27 mouse cellular contexts compared by ENCODE assay signal in the genomic region with DNA sequence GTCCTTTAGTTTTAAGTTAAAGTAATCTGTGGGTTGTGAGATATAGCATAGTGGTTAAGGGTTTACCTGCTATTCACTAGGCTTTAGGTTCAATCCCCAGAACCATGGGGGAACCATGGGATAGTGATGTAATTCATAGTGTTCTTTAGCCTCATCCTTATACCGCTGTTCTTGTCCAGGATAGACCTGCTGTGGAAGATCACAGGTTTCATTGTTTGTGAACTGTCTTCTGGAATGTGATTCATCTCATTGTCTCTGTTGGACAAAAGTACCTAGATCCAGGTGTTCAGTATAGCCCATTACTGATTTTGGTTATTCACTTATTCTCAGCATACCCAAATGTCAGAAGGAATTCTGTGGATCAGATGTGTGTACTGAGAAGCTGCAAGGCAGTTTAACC. TPM values are rescaled to one million over a fixed set of nuclear protein-coding genes. Genes with fewer than 3 reads are reported as not detected.
"Had no signal": no experiment of that assay in that cellular context is flagged by ENCODE, and none has a peak within 500 bp of the region (broad histone marks: within the 10 kb centered on the region; RNA-seq: fewer than 3 reads in every experiment).

No protein-coding gene starts in this region.

- H3K4me3 ChIP-seq: lung, embryonic 15.5 days; midbrain, embryonic 13.5 days; midbrain, embryonic 15.5 days; myocyte; neural tube, embryonic 12.5 days; neural tube, embryonic 15.5 days had no signal

- DNase-seq: liver, postnatal 0 days; lung, adult 2 months; lung, postnatal 14 days; lung, postnatal 36 days; retina, postnatal 1 day; right cerebral cortex, adult 18-20 months; right cerebral cortex, postnatal 25 days; right cerebral cortex, postnatal 4 days; spleen, adult 18-20 months; thymus, adult 18-20 months; thymus, postnatal 14 days; thymus, postnatal 36 days had no signal

- ATAC-seq: liver, postnatal 0 days; lung, postnatal 0 days; midbrain, embryonic 13.5 days; midbrain, embryonic 15.5 days had no signal

- H3K27ac ChIP-seq: lung, embryonic 15.5 days; macrophage; neural tube, embryonic 12.5 days had no signal

- H3K9me3 ChIP-seq: lung, embryonic 15.5 days; megakaryocyte, embryonic 14.5 days; midbrain, embryonic 13.5 days; midbrain, embryonic 15.5 days; neural tube, embryonic 12.5 days; neural tube, embryonic 15.5 days had no signal

- H3K9ac ChIP-seq: liver, postnatal 0 days; lung, embryonic 15.5 days; midbrain, embryonic 13.5 days; midbrain, embryonic 15.5 days; neural tube, embryonic 12.5 days; neural tube, embryonic 15.5 days had no signal

- H3K4me2 ChIP-seq: lung, embryonic 15.5 days; midbrain, embryonic 11.5 days; midbrain, embryonic 13.5 days; midbrain, embryonic 15.5 days; neural tube, embryonic 12.5 days; neural tube, embryonic 15.5 days had no signal

- H3K36me3 ChIP-seq: lung, embryonic 15.5 days; midbrain, embryonic 13.5 days; midbrain, embryonic 15.5 days; neural tube, embryonic 12.5 days; neural tube, embryonic 15.5 days had no signal

- H3K27me3 ChIP-seq: lung, embryonic 15.5 days; megakaryocyte, embryonic 14.5 days; midbrain, embryonic 13.5 days; midbrain, embryonic 15.5 days; neural tube, embryonic 12.5 days; neural tube, embryonic 15.5 days had no signal

RNA-seq across cellular contexts. Expression of gene Panx3, which starts 41.8 kb away (rescaled TPM):
- total RNA-seq: megakaryocyte progenitor cell, adult 5-6 weeks had no signal
- polyA plus RNA-seq: liver, postnatal 0 days; lung, adult 2 months; macrophage; midbrain, embryonic 13.5 days; midbrain, embryonic 15.5 days; neural tube, embryonic 12.5 days; small intestine, adult 2 months; stomach, embryonic 14.5 days; stomach, embryonic 16.5 days; thymus, postnatal 0 days had no signal
